Mouse (Mus musculus) brain, embryonic 14.5 days (tissue): ENCODE data around the gene Ttc13. TPM values are rescaled to one million over a fixed set of nuclear protein-coding genes. Genes with fewer than 3 reads are reported as not detected.

Source experiments
- DNase-seq: peaks from one replicate; pipeline ENCODE4 v3.0.0-alpha.2; 2011; ENCODE audit warnings: low read depth
- CTCF ChIP-seq: fragments of 200-500 bp; IDR thresholded peaks from 2 replicates; pipeline ENCODE4 v1.5.1; 2012; ENCODE audit warnings: inconsistent platforms, mild to moderate bottlenecking, moderate library complexity, borderline replicate concordance; ENCODE audit not compliant: insufficient read depth, insufficient read length; ENCODE audit errors: extremely low read depth
- POLR2A ChIP-seq: fragments of 200-500 bp; IDR thresholded peaks from 2 replicates; pipeline ENCODE4 v1.6.1; 2012; ENCODE audit warnings: mild to moderate bottlenecking, inconsistent platforms, borderline replicate concordance; ENCODE audit not compliant: poor library complexity, insufficient read depth, insufficient read length, severe bottlenecking; ENCODE audit errors: extremely low read depth
- polyA plus RNA-seq: library from polyadenylated mRNA; depleted of rRNA; stranded (reverse); fragments of >200 nt; gene quantifications from 2 replicates; pipeline ENCODE4 v1.2.3, GENCODE M21; 2012; rRNA removed

The Ttc13 gene
- polyA plus RNA-seq: 56.3 and 57.0 TPM in 2 replicates

DNA sequence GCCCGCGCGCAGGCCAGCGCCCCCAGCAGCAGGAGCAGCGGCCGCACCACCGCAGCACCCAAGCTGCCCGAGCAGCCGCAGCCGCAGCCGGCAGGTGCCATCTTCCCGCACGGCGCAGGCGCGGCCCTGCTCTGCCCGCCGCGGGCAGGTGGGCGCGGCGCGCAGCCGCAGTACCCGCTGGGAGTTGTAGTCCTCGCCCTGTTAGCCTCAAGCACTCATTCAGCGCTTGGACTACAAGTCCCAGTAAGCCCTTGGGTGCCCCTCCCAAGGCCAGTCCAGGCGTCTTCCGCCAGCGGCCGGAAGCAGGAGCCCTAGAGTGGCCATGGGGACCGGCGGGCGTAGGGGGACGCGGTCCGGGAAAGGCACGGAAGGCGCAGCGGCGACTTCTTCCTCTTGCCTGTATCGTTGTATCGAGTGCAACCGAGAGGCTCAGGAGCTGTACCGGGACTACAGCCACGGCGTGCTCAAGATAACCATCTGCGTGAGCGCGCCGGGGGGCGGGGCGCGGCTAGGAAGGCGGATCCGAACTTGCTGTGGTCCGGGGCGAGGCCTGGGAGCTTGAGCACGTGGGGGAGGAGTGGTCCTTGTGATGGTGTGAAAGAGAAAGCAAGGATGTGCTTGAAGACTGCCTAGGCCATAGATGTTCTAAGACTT is at the start of gene Ttc13, which contains the start of gene Arv1:
Gene Ttc13, minus strand, starts transcription at position 122 of the 654 bp plus-strand sequence.
Gene Arv1, plus strand, starts transcription at position 278 of the 654 bp plus-strand sequence.
- TF ChIP-seq CTCF: no peak
- TF ChIP-seq POLR2A: peak; percentile 74
- peak; percentile 99 for DNase-seq

DNA sequence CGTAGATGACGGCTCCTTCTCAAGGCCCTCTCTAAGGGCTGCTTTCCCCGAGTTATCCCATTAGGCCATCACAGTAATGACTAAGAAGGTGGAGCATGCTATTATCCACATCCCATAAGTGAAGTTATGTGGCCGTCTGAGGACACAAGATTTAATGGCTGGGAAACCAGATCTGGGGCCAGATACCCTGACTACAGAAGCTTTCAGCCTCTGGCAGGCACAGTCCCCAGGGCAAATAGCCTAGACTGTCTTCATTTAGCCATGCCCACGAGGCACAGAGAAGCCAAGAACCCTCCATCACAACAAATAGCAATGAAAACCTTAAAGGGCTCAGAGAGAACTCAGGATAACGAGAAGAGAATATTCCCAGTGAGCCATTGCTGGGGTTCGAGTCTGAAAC is 41.3 kb upstream of the Ttc13 start:
- no peak for TF ChIP-seq CTCF
- no peak for TF ChIP-seq POLR2A
- DNase-seq: no peak

DNA sequence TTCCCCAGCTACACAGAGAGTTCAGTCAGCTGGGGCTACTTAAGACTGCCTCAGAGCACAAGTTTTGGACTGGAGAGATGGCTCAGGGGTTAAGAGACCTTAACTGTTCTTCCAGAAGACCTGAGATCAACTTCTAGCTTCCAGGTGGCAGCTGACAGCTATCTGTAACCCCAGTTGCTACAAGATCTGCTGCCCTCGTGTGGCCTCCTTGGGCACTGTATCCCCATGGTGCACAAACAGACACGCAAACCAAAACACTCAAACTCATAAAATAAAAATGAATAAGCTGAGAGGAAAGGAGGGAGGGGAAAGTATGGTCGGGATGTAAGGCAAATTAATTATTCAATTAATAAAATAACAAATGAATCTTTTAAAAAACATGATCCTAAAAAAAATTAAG is 36.8 kb upstream of the Ttc13 start:
- no peak for DNase-seq
- peak; percentile 50; the same call in 1 of the 2 replicates for TF ChIP-seq CTCF
- no peak for TF ChIP-seq POLR2A

DNA sequence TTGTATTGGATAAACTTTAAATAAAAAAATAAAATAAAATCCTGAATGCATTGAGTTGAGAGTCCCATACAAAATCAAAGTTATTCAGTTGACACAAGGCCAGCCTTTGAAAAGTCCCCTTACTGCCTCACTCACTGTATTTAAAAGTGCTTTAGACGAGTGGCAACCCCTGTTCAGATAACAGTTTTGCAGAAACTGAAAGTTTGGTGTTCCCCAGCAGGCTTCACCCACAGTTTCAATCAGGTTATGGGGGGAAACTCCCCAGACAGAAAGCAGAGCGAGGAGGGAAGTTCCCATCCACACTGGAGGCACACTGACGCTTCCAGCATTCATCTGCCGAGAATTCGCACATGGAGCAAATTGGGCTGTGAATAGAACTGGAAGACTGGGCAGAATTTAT is 34.8 kb upstream of the Ttc13 start:
- TF ChIP-seq POLR2A (no peak), CTCF (no peak)
- DNase-seq: no peak

DNA sequence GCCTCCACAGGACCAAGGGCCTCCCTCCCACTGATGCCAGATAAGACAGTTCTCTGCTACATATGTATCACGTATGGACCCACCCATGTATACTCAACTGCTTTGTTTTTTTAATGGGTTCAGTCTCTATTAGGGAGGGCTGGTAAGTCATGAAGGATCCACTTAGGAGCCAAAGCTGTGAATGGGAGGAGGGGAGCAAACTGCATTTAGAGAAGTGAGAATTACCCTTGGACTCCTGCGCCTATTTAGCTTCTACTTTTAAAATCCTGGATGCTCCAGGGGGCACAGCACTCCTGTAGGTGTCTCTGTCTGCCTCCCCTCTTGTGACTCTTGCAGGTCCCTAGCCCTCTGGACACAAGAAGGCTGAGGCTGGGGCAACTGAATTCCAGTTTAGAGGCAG is 34.4 kb upstream of the Ttc13 start:
- no peak for DNase-seq
- TF ChIP-seq CTCF: no peak

DNA sequence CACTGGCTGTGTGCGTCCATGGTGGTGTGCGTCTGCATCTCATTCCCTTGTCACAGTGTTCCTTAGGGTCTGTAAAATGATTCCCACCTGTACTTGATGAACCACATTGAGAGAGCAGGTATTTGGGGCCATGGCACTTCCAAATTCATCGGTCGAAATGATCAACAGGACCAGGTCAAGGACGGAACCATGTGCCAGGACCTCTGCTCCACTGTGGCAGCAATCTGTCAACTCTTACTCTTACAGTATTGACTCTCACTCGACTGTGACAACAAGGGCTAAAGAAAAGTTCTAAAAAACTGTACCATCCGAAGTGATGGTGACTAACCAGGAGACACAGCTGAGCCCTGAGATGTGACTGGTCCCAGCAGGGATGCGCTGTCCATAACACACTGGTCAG is 33.7 kb upstream of the Ttc13 start:
- no peak for DNase-seq
- TF ChIP-seq CTCF (no peak), POLR2A (no peak)

DNA sequence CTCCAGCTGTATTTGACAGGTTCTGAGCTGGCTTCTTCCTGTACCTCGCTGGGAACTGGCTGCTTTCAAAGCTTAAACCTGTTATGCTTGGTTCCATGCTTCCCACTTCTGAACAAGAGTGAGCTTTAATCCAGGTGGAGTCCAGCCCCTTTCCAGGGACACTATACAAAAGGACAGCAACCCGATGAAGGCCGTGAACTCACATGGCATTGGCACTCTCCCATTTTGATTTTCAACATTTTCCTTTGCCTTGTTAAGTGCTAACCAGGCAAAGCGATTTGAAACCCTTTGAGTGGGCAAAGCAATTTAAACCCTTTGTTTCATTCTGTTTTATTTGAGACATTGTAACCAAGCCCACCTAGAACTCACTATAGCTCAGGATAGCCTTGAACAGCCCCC is 33.0 kb upstream of the Ttc13 start:
- TF ChIP-seq CTCF (no peak), POLR2A (no peak)
- no peak for DNase-seq

DNA sequence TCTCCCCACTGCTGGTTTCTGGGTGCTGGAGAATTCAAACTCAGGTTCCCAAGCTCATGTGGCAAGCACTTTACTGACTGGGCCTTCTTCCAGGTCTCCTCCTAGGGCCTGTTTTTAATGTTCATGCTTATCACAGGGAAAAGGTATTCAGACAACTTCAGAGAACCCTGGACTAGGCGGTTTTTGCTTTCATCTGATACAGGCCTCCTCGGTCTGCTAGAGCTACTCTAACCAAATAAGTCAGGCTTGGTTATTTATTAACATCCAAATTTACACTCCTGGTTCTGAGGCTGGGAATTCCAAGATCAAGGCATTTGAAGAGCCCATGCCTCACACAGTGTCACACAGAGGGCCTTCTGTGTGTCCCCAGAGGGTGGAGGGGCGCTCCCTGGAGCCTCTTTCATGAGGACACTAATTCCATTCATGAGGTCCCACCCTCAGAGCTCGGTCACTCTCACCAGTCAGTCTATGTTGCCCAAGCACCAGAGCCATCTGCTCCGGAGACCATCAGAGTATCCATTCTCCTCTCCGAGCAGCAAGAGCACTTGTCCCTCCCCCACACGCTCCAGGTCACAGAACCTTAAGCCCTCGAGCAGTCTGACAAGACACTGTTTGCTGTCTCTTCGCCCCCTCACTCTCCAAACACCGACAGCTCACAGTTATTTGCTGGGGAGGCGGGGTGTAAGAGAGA is 32.5 kb upstream of the Ttc13 start:
- DNase-seq: peak; percentile 24

DNA sequence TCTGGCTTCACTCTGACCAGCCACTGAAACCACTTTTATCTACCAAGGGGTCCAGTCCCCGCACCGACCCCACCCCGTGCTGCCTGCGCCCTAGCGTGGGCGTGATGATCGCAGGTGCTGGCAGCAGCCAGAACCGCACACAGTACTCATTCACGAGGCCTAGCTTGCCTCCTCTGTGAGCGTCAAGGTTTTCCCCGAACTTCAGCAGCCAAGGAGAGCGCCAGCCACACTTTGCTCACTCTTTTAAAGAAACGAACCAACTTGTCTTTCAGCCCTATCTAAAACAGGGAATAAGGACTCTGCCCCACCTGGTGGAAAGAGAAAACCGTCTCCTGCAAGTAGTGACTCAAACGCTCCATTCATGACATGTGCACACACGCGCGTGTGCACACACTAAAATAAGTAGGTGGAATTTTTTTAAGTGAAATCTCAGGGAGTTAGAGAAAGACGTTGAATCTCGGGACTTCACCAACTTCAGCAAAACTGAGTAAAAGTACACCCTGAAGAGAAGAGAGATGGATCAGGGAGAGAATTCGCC is 30.6 kb upstream of the Ttc13 start:
- TF ChIP-seq CTCF (no peak), POLR2A (no peak)
- no peak for DNase-seq

More for the DNA sequence above, 32.5 kb upstream of the Ttc13 start:
- no peak for TF ChIP-seq POLR2A

DNA sequence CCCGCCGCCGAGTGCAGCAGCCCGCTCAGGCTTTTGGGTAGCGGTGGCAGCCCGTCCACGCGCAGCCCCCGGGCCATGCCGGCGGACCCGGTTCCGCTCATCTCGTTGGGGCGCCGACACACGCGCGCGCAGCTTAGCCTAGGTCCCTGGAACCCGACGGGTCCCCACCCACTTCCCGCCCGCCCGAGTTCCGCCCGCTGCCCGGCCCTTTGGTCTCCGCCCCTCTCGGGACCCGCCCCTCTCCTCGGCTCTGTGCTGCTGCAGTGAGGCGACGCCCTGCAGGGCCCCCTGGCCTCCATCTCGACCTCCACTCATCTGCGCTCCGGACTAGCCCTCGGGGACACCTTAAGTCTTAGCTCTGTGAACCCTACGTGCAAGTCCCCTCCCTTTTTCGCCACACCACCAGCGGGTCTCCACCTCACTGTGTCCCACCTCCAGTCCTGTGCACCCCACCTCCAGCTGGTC is 30.0 kb upstream of the Ttc13 start, which contains the start of gene Fam89a:
Gene Fam89a, minus strand, starts transcription at position 124 of the 465 bp plus-strand sequence.
- peak; percentile 19 for DNase-seq
- TF ChIP-seq POLR2A (no peak), CTCF (no peak)

DNA sequence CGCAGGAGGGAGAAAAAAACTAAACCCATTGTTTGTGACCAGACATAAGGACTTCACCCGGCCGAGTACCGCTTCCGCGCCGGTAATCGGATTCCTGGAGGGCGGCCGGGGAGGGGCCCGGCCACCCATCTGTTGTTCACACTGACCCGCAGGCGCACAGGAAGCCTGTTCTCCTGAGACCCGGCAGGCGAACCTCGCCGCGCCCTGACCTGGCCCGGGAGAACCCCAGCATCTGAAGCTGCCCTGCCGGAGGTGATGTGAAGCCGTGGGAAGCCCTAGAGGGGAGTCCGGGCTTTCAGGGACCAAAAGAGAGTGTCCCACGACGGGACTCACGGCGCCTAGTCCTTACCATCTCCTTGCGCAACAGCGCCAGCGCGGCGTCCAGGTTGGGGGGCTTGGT is 29.4 kb upstream of the Ttc13 start:
- no peak for DNase-seq
- TF ChIP-seq POLR2A: no peak
- no peak for TF ChIP-seq CTCF

DNA sequence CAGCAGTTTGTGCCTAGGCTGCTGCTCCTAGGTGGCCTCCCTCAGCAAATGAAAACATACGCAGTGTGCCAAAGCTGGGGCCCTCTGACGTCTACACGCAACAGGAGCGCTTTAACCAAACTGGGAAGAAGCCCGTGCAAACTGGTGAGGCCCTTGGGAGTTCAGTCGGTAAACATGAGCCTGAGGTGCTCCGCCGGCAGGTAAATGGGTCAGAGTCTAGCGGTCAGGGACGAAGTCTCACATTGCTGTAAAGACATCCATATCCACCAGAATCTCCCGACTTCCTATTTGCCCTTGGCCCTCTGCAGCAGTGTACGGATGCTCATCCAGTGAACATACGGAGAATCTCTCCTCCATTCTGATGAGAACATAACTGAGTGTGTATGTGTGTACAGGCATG is 24.9 kb upstream of the Ttc13 start:
- TF ChIP-seq POLR2A: no peak
- TF ChIP-seq CTCF: no peak
- no peak for DNase-seq

DNA sequence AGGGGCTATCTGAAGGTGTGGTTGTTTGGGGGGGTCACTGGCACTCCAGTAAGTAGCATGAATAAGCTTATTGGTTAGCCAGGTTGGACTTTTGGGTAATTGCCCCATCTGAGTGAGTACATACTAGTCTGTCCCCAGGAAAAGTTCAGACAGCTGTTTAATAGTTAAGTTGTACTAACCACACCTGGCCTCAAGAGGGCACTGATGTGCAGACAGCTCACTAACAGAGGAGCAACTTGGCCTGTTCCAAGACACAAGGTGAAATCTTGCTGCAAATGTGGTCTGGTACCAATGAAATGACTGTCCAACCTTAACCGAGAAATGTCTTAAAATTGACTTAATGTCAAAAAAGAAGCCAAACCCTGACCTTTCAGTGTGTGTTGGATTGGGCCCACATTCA is 17.5 kb upstream of the Ttc13 start:
- TF ChIP-seq POLR2A: no peak
- peak; percentile 70; the same call in 1 of the 2 replicates for TF ChIP-seq CTCF
- peak; percentile 66 for DNase-seq
